Mouse (Mus musculus) CH12.LX (cell line): ENCODE data around the gene Zkscan6. TPM values are rescaled to one million over a fixed set of nuclear protein-coding genes. Genes with fewer than 3 reads are reported as not detected.

Experiments
- DNase-seq: peaks from one replicate; pipeline ENCODE4 v3.0.0-alpha.2; 2013; ENCODE audit errors: extremely low read depth
- H3K27ac ChIP-seq: 2 replicates; pipeline ENCODE4 v1.5.1; 2012; ENCODE audit warnings: low read depth, mild to moderate bottlenecking, control low read depth, moderate library complexity; ENCODE audit not compliant: insufficient read depth
- H3K27me3 ChIP-seq: replicated peaks from 2 replicates; pipeline ENCODE3; 2012; ENCODE audit warnings: inconsistent platforms
- H3K36me3 ChIP-seq, 2 experiments: replicated peaks in 1 of 2; 2 replicates each; pipeline versions ENCODE3 to v1.6.1; 2012; ENCODE audit warnings: inconsistent platforms in 1 of 2, low read length in 1 of 2, mild to moderate bottlenecking in 1 of 2, mixed read lengths in 1 of 2, moderate library complexity in 1 of 2; ENCODE audit not compliant: control insufficient read depth in 1 of 2, insufficient read depth in 1 of 2
- H3K4me1 ChIP-seq, 2 experiments: 2 replicates each; pipeline ENCODE4 v1.6.1; 2012; ENCODE audit warnings: inconsistent platforms in 1 of 2, moderate library complexity in 1 of 2; ENCODE audit not compliant: insufficient read depth in 2 of 2, control insufficient read depth in 1 of 2
- H3K4me2 ChIP-seq: 2 replicates; pipeline ENCODE4 v1.6.1; 2012; ENCODE audit warnings: low read depth, mild to moderate bottlenecking, control low read depth; ENCODE audit not compliant: poor library complexity, insufficient read depth, severe bottlenecking
- H3K4me3 ChIP-seq, 3 experiments: fragments of 150-350 bp in 1 of 3; sonication (generic) in 1 of 3; replicated peaks in 1 of 3; 2 replicates each; pipeline versions ENCODE3 to v1.5.1; 2011 to 2012; ENCODE audit warnings: low read depth in 2 of 3, low read length in 2 of 3, mild to moderate bottlenecking in 2 of 3, moderate library complexity in 2 of 3, control low read depth in 1 of 3, improper control_type of control experiment in 1 of 3, inconsistent platforms in 1 of 3, mixed read lengths in 1 of 3; ENCODE audit not compliant: poor library complexity in 1 of 3
- H3K79me2 ChIP-seq: replicated peaks from 2 replicates; pipeline ENCODE4 v1.6.1; 2012; ENCODE audit warnings: mild to moderate bottlenecking, moderate library complexity; ENCODE audit not compliant: control insufficient read depth, poor library complexity, insufficient read depth, severe bottlenecking; ENCODE audit errors: extremely low read depth
- H3K9ac ChIP-seq: 2 replicates; pipeline ENCODE4 v1.6.1; 2012; ENCODE audit warnings: low read depth, mild to moderate bottlenecking, control low read depth, moderate library complexity; ENCODE audit not compliant: insufficient read depth
- H3K9me3 ChIP-seq: replicated peaks from 2 replicates; pipeline ENCODE3; 2012; ENCODE audit warnings: low read length, inconsistent platforms, mixed read lengths
- BHLHE40 ChIP-seq: IDR thresholded peaks from 2 replicates; pipeline ENCODE4 v1.6.1; 2011; ENCODE audit warnings: mild to moderate bottlenecking, low read depth, low read length, improper control_type of control experiment
- CHD1 ChIP-seq: IDR thresholded peaks from 2 replicates; pipeline ENCODE4 v1.6.1; 2012; ENCODE audit warnings: low read depth, low read length, improper control_type of control experiment, inconsistent platforms
- CHD2 ChIP-seq: IDR thresholded peaks from 2 replicates; pipeline ENCODE4 v1.6.1; 2011; ENCODE audit warnings: low read length, improper control_type of control experiment
- CTCF ChIP-seq, 2 experiments: IDR thresholded peaks in 1 of 2; conservative IDR thresholded peaks in 1 of 2; 2 replicates each; pipeline ENCODE4 v1.5.1; 2011 to 2012; ENCODE audit warnings: low read depth in 2 of 2, low read length in 2 of 2, improper control_type of control experiment in 1 of 2, inconsistent platforms in 1 of 2, mild to moderate bottlenecking in 1 of 2, moderate library complexity in 1 of 2
- E2F4 ChIP-seq: IDR thresholded peaks from 2 replicates; pipeline ENCODE4 v1.6.1; 2011; ENCODE audit warnings: low read depth, low read length, improper control_type of control experiment; ENCODE audit not compliant: insufficient replicate concordance
- ELF1 ChIP-seq: IDR thresholded peaks from 2 replicates; pipeline ENCODE4 v1.6.1; 2014; ENCODE audit warnings: low read depth, mild to moderate bottlenecking, inconsistent platforms, low read length, improper control_type of control experiment
- EP300 ChIP-seq: IDR thresholded peaks from 2 replicates; pipeline ENCODE4 v1.6.1; 2011; ENCODE audit warnings: low read length, improper control_type of control experiment
- ETS1 ChIP-seq: conservative IDR thresholded peaks from 2 replicates; pipeline ENCODE4 v1.6.1; 2012; ENCODE audit warnings: low read depth, mild to moderate bottlenecking, inconsistent platforms, low read length, improper control_type of control experiment, moderate library complexity
- GABPA ChIP-seq: IDR thresholded peaks from 2 replicates; pipeline ENCODE4 v1.6.1; 2012; ENCODE audit warnings: low read depth, low read length, improper control_type of control experiment, inconsistent platforms; ENCODE audit not compliant: insufficient replicate concordance
- HCFC1 ChIP-seq: IDR thresholded peaks from 2 replicates; pipeline ENCODE4 v1.6.1; 2012; ENCODE audit warnings: low read depth, mild to moderate bottlenecking, inconsistent platforms, low read length, improper control_type of control experiment
- IRF4 ChIP-seq: IDR thresholded peaks from 2 replicates; pipeline ENCODE4 v1.6.1; 2014; ENCODE audit warnings: low read depth, mild to moderate bottlenecking, inconsistent platforms, low read length, improper control_type of control experiment
- JUN ChIP-seq: IDR thresholded peaks from 2 replicates; pipeline ENCODE4 v1.6.1; 2011; ENCODE audit warnings: low read depth, mild to moderate bottlenecking, low read length, improper control_type of control experiment, moderate library complexity; ENCODE audit not compliant: insufficient read depth
- JUND ChIP-seq: conservative IDR thresholded peaks from 2 replicates; pipeline ENCODE4 v1.6.1; 2011; ENCODE audit warnings: low read depth, low read length, improper control_type of control experiment
- KAT2A ChIP-seq: IDR thresholded peaks from 2 replicates; pipeline ENCODE4 v1.6.1; 2012; ENCODE audit warnings: low read length, improper control_type of control experiment, inconsistent platforms; ENCODE audit not compliant: insufficient replicate concordance
- MAFK ChIP-seq: IDR thresholded peaks from 2 replicates; pipeline ENCODE4 v1.6.1; 2011; ENCODE audit warnings: low read length, improper control_type of control experiment; ENCODE audit not compliant: insufficient replicate concordance
- MAX ChIP-seq: IDR thresholded peaks from 2 replicates; pipeline ENCODE4 v1.6.1; 2011; ENCODE audit warnings: low read length, improper control_type of control experiment
- MAZ ChIP-seq: IDR thresholded peaks from 2 replicates; pipeline ENCODE4 v1.6.1; 2012; ENCODE audit warnings: low read depth, mild to moderate bottlenecking, inconsistent platforms, low read length, improper control_type of control experiment, moderate library complexity
- MEF2A ChIP-seq: IDR thresholded peaks from 2 replicates; pipeline ENCODE4 v1.6.1; 2014; ENCODE audit warnings: low read depth, mild to moderate bottlenecking, inconsistent platforms, low read length, improper control_type of control experiment, borderline replicate concordance
- MXI1 ChIP-seq: IDR thresholded peaks from 2 replicates; pipeline ENCODE4 v1.6.1; 2011; ENCODE audit warnings: mild to moderate bottlenecking, low read depth, low read length, improper control_type of control experiment
- MYC ChIP-seq: IDR thresholded peaks from 2 replicates; pipeline ENCODE4 v1.6.1; 2011; ENCODE audit warnings: low read depth, mild to moderate bottlenecking, improper control_type of control experiment, low read length
- NELFE ChIP-seq: IDR thresholded peaks from 2 replicates; pipeline ENCODE4 v1.6.1; 2011; ENCODE audit warnings: low read depth, low read length, improper control_type of control experiment
- NRF1 ChIP-seq: IDR thresholded peaks from 2 replicates; pipeline ENCODE4 v1.6.1; 2014; ENCODE audit warnings: low read depth, mild to moderate bottlenecking, inconsistent platforms, low read length, improper control_type of control experiment, moderate library complexity
- PAX5 ChIP-seq: IDR thresholded peaks from 2 replicates; pipeline ENCODE4 v1.6.1; 2012; ENCODE audit warnings: low read length, inconsistent platforms, mixed read lengths
- POLR2A ChIP-seq: IDR thresholded peaks from 2 replicates; pipeline ENCODE4 v1.6.1; 2011; ENCODE audit warnings: low read depth, mild to moderate bottlenecking, improper control_type of control experiment, low read length
- POLR2AphosphoS2 ChIP-seq: IDR thresholded peaks from 2 replicates; pipeline ENCODE4 v1.6.1; 2011; ENCODE audit warnings: low read depth, low read length, improper control_type of control experiment
- RAD21 ChIP-seq: IDR thresholded peaks from 2 replicates; pipeline ENCODE4 v1.6.1; 2011; ENCODE audit warnings: low read depth, mild to moderate bottlenecking, low read length, improper control_type of control experiment, moderate library complexity
- RCOR1 ChIP-seq: conservative IDR thresholded peaks from 2 replicates; pipeline ENCODE4 v1.6.1; 2012; ENCODE audit warnings: low read depth, mild to moderate bottlenecking, inconsistent platforms, low read length, improper control_type of control experiment
- SIN3A ChIP-seq: IDR thresholded peaks from 2 replicates; pipeline ENCODE4 v1.6.1; 2012; ENCODE audit warnings: low read length, improper control_type of control experiment, inconsistent platforms
- SMC3 ChIP-seq: IDR thresholded peaks from 2 replicates; pipeline ENCODE4 v1.6.1; 2011; ENCODE audit warnings: low read depth, low read length, improper control_type of control experiment
- TBP ChIP-seq: conservative IDR thresholded peaks from 2 replicates; pipeline ENCODE4 v1.6.1; 2011; ENCODE audit warnings: low read depth, low read length, improper control_type of control experiment
- TCF12 ChIP-seq: IDR thresholded peaks from 2 replicates; pipeline ENCODE4 v1.6.1; 2014; ENCODE audit warnings: low read depth, mild to moderate bottlenecking, inconsistent platforms, low read length, improper control_type of control experiment
- UBTF ChIP-seq: IDR thresholded peaks from 2 replicates; pipeline ENCODE4 v1.6.1; 2012; ENCODE audit warnings: low read depth, mild to moderate bottlenecking, inconsistent platforms, low read length, improper control_type of control experiment, moderate library complexity
- USF1 ChIP-seq: IDR thresholded peaks from 2 replicates; pipeline ENCODE4 v1.6.1; 2014; ENCODE audit warnings: low read depth, mild to moderate bottlenecking, inconsistent platforms, low read length, improper control_type of control experiment
- USF2 ChIP-seq: conservative IDR thresholded peaks from 2 replicates; pipeline ENCODE4 v1.6.1; 2011; ENCODE audit warnings: low read depth, low read length, improper control_type of control experiment
- ZC3H11A ChIP-seq: IDR thresholded peaks from 2 replicates; pipeline ENCODE4 v1.6.1; 2012; ENCODE audit warnings: low read depth, mild to moderate bottlenecking, inconsistent platforms, low read length, improper control_type of control experiment
- ZKSCAN1 ChIP-seq: IDR thresholded peaks from 2 replicates; pipeline ENCODE4 v1.6.1; 2012; ENCODE audit warnings: low read depth, inconsistent platforms, low read length, improper control_type of control experiment, borderline replicate concordance
- ZMIZ1 ChIP-seq: IDR thresholded peaks from 2 replicates; pipeline ENCODE4 v1.6.1; 2012; ENCODE audit warnings: low read depth, mild to moderate bottlenecking, inconsistent platforms, low read length, improper control_type of control experiment
- ZNF384 ChIP-seq: IDR thresholded peaks from 2 replicates; pipeline ENCODE4 v1.6.1; 2012; ENCODE audit warnings: low read depth, low read length, improper control_type of control experiment, inconsistent platforms
- dilution Hi-C: fragments of 300-500 bp; cut with MboI; formaldehyde crosslinking; loops from 2 replicates; pipeline ENCODE4 v1.14.3; 2020; ENCODE audit warnings: low sequenced_read_pairs; ENCODE audit not compliant: extremely low pct_unique_long_range_greater_than_20kb, extremely low pct_ligation_motif_present
- in situ Hi-C: fragments of 300-500 bp; cut with MboI; formaldehyde crosslinking; loops from 3 replicates; pipeline ENCODE4 v1.14.3; 2019; ENCODE audit warnings: low sequenced_read_pairs, low pct_ligation_motif_present, low pct_unique_long_range_greater_than_20kb, mixed read lengths
- polyA plus RNA-seq: library from polyadenylated mRNA; unstranded; fragments of >175 nt; gene quantifications from 2 replicates; pipeline ENCODE4 v1.2.1, GENCODE M21; 2012; ENCODE audit warnings: low read depth; ENCODE audit not compliant: insufficient read length
- total RNA-seq, 2 experiments: library from RNA; depleted of rRNA; stranded (reverse); fragments of 300-350 nt in 1 of 2; fragments of >200 nt in 1 of 2; gene quantifications; 2 replicates each; pipeline ENCODE4 v1.2.3; 2012 to 2014

Gene Zkscan6
- total RNA-seq (2012; rRNA removed) (16.6 and 18.0 TPM in 2 replicates), total RNA-seq (2014; rRNA removed) (20.1 and 20.5 TPM in 2 replicates), polyA plus RNA-seq (15.5 and 15.8 TPM in 2 replicates)

GRCm38 (mm10) chr11:65806909-65807504 is at the start of gene Zkscan6:
Gene Zkscan6 (plus strand): TSS chr11:65807175.
- peak; percentile 96 for DNase-seq
- TF ChIP-seq ETS1 (0 out of 2 replicates have a peak, but pooled peaks have one; percentile 35), HCFC1 (peak; percentile 68), CHD1 (no peak; the same call in 1 of the 2 replicates), MAZ (peak; percentile 82), GABPA (no peak), USF2 (no peak), MYC (peak; percentile 80), JUND (no peak), PAX5 (no peak), BHLHE40 (peak; percentile 95), ZC3H11A (no peak), E2F4 (no peak), NRF1 (peak; percentile 73), ELF1 (peak; percentile 96), POLR2AphosphoS2 (peak; percentile 66; the same call in 1 of the 2 replicates), IRF4 (peak; percentile 82), MXI1 (peak; percentile 63), TCF12 (peak; percentile 76), MEF2A (peak; percentile 26), ZKSCAN1 (no peak), SIN3A (peak; percentile 62), CTCF (conservative IDR thresholded peaks at IDR 0.05 in 1 of 2, IDR thresholded peaks at IDR 0.05 in 1 of 2; ENCODE audit: low read depth in 2 of 2, low read length in 2 of 2) (no peak), CHD2 (peak; percentile 77), MAFK (0 out of 2 replicates have a peak, but pooled peaks have one; percentile 31), SMC3 (0 out of 2 replicates have a peak, but pooled peaks have one; percentile 5), UBTF (peak; percentile 64), ZNF384 (no peak), NELFE (peak; percentile 77), ZMIZ1 (peak; percentile 77), EP300 (no peak), POLR2A (peak; percentile 85), MAX (peak; percentile 83), TBP (peak; percentile 68), RCOR1 (0 out of 2 replicates have a peak, but pooled peaks have one; percentile 29), USF1 (no peak), JUN (no peak), RAD21 (no peak), KAT2A (0 out of 2 replicates have a peak, but pooled peaks have one; percentile 65)
- H3K9me3 ChIP-seq, result no peaks in the 10 kb centered on the region
- H3K4me2 ChIP-seq, result peak within 1 kb of the TSS; percentile 94
- in situ Hi-C loops, result no loop called here
- no peaks in the 10 kb centered on the region for H3K27me3 ChIP-seq
- peak within 1 kb of the TSS; percentile 62 for H3K9ac ChIP-seq
- H3K27ac ChIP-seq, result peak within 1 kb of the TSS; percentile 91
- peaks cover 3 to 46% of the 10 kb centered on the region in 2 experiments for H3K4me1 ChIP-seq
- dilution Hi-C loops, result no loop called here
- peaks cover 19% of the 10 kb centered on the region for H3K79me2 ChIP-seq
- H3K4me3 ChIP-seq, result peak within 1 kb of the TSS; percentile 78 to 89 (median 85)
- peaks cover 0 to 8% of the 10 kb centered on the region in 2 experiments for H3K36me3 ChIP-seq
